Mouse (Mus musculus): ENCODE measurements at regions not wholly inside any gene's neighbourhood (a gene's known extent, or its start where the extent isn't known, plus 50 kb on each side); places are given as distances from the start of the nearest gene placed in this dataset.

GRCm38 (mm10) chr2:167831076-167832039 lies 100.5 kb upstream of the Ptpn1 start:
- TF ChIP-seq CTCF (IDR thresholded peaks at IDR 0.05; ENCODE audit: low read depth, low read length) (no peak), POLR2A (IDR thresholded peaks at IDR 0.05; ENCODE audit: insufficient read depth, low read length) (no peak), EP300 (IDR thresholded peaks at IDR 0.05; ENCODE audit: insufficient read depth, low read depth, low read length) (no peak)
